Mouse (Mus musculus): Measurements from ENCODE around the gene Ssh2.

DNA sequence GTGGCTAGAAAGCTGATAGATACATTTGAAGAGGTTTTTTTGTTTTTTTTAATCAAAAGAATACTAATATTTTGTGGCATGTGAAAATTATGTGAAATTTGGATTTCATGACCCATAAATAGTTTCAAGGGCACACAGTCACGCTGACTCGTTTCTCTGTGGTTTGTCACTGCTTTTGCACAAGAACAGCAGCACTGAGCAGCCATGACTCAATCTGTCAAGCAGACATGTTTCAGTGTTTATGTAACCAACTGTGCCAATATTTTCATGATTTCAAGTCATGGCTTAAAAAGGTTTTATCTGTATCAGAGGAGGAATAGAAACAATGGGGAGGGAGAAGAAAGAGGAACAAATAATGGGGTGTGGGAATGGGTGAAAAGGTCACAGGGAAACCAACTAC, 31.2 kb upstream of the Ssh2 start:
- no peak for TF ChIP-seq POLR2A (IDR thresholded peaks at IDR 0.05; ENCODE audit: low read depth, low read length)
- no peak for TF ChIP-seq CTCF (IDR thresholded peaks at IDR 0.05; ENCODE audit: borderline replicate concordance, insufficient read depth, low read length)
